Mouse (Mus musculus) urinary bladder, postnatal 4 days (tissue): ENCODE measurements at regions not wholly inside any gene's neighbourhood (a gene's known extent, or its start where the extent isn't known, plus 50 kb on each side); places are given as distances from the start of the nearest gene placed in this dataset.

Experiments
- DNase-seq, 2 experiments: peaks; one replicate each; pipeline ENCODE4 v3.0.0; 2021 to 2022; ENCODE audit warnings: low spot score in 2 of 2

DNA sequence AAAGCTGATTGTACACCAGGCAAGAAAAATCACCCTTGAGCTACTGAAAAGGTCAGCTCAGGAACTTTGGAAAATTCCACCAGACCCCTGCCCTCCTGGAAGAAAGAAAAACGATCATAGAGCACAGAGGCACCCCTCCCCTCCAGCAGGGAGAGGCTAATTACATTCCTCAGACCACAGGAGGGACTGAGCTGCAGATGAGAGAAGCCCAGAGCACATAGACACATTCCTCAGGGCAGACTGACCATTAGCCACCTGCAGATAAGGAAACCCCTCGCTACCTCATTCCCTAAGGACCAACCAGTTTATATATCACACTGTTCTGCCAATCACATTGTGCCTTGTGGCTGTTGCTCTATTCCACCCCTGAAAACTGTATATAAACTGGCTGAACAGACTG lies 230.3 kb downstream of the Parp8 start:
- no peak for DNase-seq

DNA sequence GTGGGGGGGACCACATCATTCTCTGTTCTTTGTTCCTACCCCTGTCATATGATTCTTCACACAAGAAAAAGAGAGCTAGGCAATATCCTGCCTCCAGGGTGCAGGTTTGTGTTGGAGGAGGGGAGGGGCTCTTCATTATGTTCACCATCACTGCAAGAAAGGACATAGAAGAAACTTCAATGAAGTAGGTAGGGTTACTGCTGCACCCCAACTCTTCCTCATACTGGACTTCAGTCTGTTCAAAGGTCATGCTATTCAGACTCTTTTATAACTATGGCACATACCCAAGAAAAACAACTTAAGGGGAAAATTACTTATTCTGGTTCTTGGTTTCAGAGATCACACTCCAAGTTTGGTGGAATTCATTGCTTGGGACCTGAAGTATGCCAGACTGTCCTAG lies 243.7 kb downstream of the Parp8 start:
- DNase-seq, result no peak

DNA sequence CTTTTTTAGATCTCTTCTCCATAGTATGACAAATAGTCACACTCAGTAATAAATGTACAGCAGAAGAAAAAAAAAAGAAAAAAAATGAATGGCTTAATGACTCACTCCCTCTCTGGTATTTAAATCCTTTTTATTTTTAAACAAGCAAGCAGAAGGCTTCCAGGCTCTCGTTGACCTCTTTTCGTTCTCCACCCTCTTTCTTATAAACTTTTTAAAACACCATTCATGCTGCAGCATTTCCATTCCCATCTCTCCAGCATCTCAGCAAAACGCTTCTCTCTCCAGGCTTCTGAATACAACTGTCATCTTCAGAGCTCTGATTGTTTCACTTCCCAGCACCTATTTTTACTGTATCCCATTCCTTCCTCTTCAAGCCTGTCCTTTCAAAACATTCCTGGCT lies 259.8 kb downstream of the Parp8 start:
- no peak for DNase-seq

GRCm38 (mm10) chr13:116759912-116760311 lies 265.4 kb downstream of the Parp8 start:
- no peak for DNase-seq

- no peak for DNase-seq
Observed at GRCm38 (mm10) chr13:116740825-116741224, 284.5 kb downstream of the Parp8 start.

- DNase-seq, result no peak
Observed at GRCm38 (mm10) chr13:116723361-116724153, 301.8 kb downstream of the Parp8 start.

GRCm38 (mm10) chr13:116714809-116715208 lies 310.5 kb downstream of the Parp8 start:
- peak in 1 of 2 experiments; percentile 62 for DNase-seq

DNA sequence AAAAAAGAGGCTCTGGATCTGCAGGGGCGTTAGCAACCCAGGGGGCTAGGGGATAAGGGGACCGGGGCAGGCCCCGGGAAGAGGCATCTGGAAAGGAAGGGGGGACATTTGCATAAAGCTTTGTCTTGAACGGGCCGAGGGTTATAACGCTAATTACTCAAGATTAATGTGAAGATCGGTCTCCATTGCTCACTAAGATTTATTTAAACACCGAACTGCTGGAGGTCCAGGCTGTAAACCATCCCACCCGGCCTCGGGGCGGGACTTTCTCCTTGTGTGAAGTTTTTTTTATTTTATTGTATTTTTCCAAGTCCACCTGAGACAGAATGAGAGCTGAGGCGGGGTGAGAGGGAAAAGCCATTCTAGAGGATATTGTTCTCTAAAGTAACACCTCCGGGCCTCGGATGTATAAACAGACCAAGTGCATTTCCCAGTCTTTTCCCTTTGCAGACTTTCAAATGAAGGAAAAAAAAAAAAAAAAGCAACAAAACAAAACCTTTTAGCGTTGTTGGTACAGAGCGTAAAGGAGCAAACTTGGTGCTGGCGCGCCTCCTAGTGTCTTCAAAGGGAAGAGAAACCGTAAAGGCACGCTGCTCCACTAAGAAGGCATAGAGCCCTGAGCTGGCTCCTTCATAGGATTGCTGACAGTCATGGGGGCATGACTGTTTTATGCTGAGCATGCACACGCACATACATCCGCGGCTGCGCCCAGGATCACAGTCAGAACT lies 313.3 kb downstream of the Parp8 start:
- DNase-seq, result peak in 1 of 2 experiments; percentile 73

DNA sequence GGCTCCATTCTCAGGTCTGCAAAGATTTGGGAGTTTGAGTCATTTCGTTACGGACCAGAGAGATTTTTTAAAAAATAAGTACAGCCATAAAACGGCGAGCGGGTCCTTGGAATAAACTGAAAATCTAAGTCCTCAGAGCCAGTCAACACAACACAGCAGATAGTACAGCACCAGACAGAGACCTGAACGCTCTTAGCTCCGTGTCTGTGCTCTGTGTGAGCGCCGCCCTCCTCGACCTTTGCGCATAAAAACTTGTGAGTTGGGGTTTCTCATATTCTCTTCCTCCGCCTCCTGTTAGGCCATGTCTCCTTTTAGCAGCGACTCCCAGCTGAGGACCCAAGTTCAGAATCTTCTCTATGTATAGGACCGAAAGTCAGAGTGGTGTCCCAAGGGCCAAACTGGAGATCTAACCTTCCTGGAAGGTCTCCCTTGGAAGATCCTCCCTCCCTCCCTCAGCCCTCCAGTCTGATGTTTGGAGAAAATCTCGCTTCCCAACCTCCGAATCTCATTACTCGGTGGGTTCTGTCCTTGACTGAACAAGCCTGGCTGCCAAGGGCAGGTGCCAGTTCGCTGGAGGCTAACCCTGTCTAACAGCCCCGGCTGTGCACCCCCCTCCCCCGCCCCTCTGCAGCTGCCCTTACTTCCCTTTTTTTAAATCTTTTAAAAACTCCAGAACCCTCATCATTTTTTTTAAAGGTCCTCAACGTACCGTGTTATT lies 314.0 kb downstream of the Parp8 start:
- DNase-seq, result no peak

GRCm38 (mm10) chr13:116709671-116710070 lies 315.7 kb downstream of the Parp8 start:
- DNase-seq, result no peak

DNA sequence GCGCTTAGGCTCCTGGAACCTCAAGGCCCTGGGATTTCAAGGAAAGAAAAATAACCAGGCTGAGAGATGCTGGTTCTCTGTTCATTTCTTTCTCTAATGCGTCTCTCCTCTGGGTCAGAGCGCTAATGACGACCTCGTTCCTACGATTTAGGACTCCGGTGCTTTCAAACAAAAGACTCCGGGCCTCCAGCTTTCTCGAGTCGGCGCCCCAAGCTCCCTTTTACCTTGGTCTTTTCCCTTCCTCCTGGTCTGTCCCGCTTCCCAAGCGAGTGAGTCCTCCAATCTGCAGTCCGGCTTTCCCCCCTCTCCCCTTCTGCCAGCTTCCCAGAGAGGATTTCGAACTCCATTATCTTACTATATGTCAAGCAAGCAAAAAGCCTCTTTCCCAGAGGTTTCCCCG lies 316.5 kb downstream of the Parp8 start:
- no peak for DNase-seq

GRCm38 (mm10) chr13:116708456-116708780 lies 316.9 kb downstream of the Parp8 start:
- no peak for DNase-seq

DNA sequence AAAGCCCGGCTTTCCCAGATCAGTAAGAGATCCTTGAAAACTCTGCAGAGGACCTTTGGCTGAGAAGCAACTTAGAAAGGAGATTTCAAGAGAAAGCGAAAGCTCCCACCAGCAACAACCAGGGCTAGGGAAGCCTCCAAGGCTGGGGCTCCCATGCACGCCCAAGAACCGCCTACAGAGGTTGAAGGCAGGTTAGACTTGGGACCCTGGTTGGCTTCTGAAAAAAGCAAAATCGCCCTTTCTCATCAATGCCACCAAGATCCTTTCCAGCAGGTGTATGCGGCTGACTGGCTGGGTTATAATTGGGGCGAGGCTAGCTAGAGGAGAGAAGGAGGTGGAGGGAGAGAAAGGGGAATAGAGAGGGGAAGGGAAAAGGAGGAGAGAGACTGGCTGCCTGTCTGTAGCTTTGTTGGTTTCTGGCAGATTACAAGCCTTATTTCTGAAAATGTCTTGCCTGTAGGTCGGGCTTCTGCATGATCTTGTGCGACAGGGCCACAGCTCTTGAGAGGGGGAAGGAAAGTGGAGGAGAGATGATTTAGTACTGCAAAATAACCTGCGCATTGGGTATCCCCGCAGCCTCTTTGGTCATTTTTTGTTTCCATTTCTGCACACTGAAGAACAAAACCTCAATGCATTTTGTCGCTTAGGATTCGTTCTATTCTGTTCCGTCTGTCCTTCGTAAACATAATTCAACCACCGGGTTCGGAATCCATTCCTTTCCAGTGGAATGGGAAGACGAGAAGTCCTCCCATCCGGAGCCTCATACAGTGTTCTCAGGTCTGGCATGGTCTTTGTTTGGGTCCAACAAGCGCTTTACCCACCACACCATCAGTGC lies 317.5 kb downstream of the Parp8 start:
- no peak for DNase-seq

DNA sequence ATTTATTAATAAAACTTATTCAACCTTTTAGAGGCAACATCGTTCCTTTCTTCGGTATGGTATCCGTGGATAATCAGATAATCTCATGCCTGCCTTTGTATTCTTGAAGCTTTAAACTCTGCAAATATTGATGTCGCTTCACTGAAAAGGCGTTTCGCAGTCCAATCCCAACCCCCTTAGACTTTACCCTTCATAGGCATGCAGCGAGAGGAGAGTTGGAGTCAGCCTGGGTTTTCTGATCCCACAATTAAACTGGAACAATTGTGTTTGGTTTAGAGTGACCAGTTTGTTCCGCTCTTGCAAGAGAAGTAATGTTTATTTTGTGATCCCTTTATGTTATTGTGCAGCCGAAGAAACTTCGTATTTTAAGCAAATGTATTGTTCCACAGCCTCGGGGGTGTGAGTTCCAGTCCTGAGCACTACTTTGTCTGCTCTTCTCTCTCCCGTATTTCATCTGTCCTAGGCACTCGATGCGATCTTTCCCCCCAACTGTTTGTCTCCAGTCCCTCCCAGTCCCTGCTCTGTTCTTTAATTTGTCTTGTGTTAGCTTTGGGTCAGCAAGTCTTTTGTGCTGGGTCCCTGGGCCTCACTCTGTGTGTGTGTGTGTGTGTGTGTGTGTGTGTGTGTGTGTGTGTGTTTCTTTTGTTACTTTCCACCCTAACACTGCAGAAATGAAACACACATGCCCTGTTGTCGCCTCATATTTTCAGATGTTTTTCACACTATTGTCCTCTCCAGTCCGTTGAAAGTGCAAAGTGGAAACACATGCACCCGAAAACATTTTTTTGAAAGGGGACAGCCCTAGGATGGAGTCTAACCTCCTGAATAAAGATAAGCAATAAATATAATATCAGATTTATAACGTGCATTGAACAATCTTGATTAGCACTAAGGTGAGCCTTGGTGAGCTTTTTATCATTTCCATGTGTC lies 318.7 kb downstream of the Parp8 start:
- DNase-seq, result no peak

- DNase-seq, result peak in 1 of 2 experiments; percentile 59
Observed at GRCm38 (mm10) chr13:116705611-116706386, 319.5 kb downstream of the Parp8 start.

DNA sequence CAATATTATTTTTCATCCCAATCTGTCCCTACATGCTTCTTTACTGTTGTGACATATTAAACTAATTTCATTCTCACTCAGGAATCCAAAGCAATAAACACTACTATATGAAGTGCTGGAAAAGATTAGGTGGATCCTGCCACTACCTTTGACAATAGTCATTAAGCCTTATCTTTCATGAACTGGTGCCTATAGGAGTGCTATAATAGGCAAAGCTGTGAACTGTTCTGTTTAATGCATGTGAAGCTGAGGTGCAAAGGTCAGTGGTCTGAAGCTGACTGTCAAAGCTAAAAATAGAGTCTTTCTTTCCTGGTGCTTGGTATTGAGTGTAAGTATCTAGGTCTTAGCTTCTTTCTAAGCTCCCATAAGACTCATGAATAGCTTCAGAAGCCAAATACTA lies 336.6 kb downstream of the Parp8 start:
- no peak for DNase-seq
